Mouse (Mus musculus) heart, postnatal 0 days (tissue): Measurements from ENCODE around the gene Kdr.

Experiments
- CTCF ChIP-seq: IDR thresholded peaks from 2 replicates; pipeline ENCODE4 v1.5.1; 2016; ENCODE audit warnings: antibody characterized with exemption, control low read depth, low read depth
- EP300 ChIP-seq: IDR thresholded peaks from 2 replicates; pipeline ENCODE4 v1.6.1; 2016; ENCODE audit warnings: antibody characterized with exemption, low read depth

DNA sequence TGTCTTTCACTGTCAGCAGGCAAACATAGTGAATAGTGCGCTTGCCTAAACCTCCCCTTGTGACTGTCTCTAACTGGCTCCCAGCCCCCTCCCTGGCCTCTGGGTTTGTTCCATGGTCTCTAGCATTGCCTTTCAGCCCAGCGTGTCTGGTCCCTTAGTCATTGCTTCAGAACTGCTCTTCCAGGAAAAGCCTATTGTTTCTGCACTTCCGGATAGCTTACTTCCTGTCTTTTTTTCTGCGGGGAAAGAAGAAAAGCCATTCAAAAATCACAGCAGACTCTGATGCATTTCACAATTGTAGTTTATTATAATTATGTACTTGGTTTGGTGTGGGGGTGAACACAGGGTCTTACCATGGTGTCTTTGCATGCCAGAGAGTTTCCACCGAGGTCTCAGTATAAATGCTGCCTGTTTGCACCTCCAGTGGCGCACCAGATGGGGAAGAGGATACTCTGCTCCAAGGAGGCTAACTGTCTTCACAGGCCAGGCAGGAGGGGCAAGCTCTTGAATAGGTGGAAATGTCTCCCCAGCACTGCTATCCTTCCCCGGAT lies 35.7 kb upstream of the Kdr start:
- TF ChIP-seq CTCF (no peak), EP300 (peak; percentile 68; the same call in 1 of the 2 replicates)
